Mouse (Mus musculus): Measurements from ENCODE around the gene Vps33b.

GRCm38 (mm10) chr7:80246148-80246721, 23.2 kb upstream of the Vps33b start, which contains the start of gene Ttll13:
- TF ChIP-seq CTCF (IDR thresholded peaks at IDR 0.05), result peak; percentile 64
- TF ChIP-seq EP300 (IDR thresholded peaks at IDR 0.05), result peak; percentile 62
